Mouse (Mus musculus): Measurements from ENCODE around the gene Cacnb1. TPM values are rescaled to one million over a fixed set of nuclear protein-coding genes. Genes with fewer than 3 reads are reported as not detected.

Cacnb1 gene
- polyA plus RNA-seq, 1 experiment, result 25.6 TPM

- Histone ChIP-seq H3K4me3 (replicated peaks; ENCODE audit: extremely low read depth, low read depth, low read length) (no peak overlapping the region), H3K4me1 (ENCODE audit: control insufficient read depth, insufficient read depth, low read length) (peaks cover 5% of the 10 kb centered on the region; the same call in 1 of the 2 replicates)
- 66% methylated on average over 8 of the region's 8 CpGs for WGBS
- TF ChIP-seq CTCF (IDR thresholded peaks at IDR 0.05; ENCODE audit: insufficient read depth, low read length), result no peak
- TF ChIP-seq POLR2A (IDR thresholded peaks at IDR 0.05; ENCODE audit: borderline replicate concordance, extremely low read depth, low read depth, low read length), result no peak
- DNase-seq, result no peak
Measured at GRCm38 (mm10) chr11:98004161-98004560, 18.7 kb downstream of the Cacnb1 start.

- H3K4me1 ChIP-seq (ENCODE audit: control insufficient read depth, insufficient read depth, low read length), result peaks cover 5% of the 10 kb centered on the region; the same call in 1 of the 2 replicates
- DNase-seq, result no peak
- TF ChIP-seq POLR2A (IDR thresholded peaks at IDR 0.05; ENCODE audit: borderline replicate concordance, extremely low read depth, low read depth, low read length) (no peak), CTCF (IDR thresholded peaks at IDR 0.05; ENCODE audit: insufficient read depth, low read length) (no peak)
- no peak overlapping the region for H3K4me3 ChIP-seq (replicated peaks; ENCODE audit: extremely low read depth, low read depth, low read length)
- WGBS, result 56% methylated on average over 17 of the region's 17 CpGs
Measured at GRCm38 (mm10) chr11:98003171-98003671, 19.6 kb downstream of the Cacnb1 start.

- H3K4me1 ChIP-seq (ENCODE audit: control insufficient read depth, insufficient read depth, low read length), result peaks cover 5% of the 10 kb centered on the region; the same call in 1 of the 2 replicates
- TF ChIP-seq CTCF (IDR thresholded peaks at IDR 0.05; ENCODE audit: insufficient read depth, low read length) (peak; percentile 83), POLR2A (IDR thresholded peaks at IDR 0.05; ENCODE audit: borderline replicate concordance, extremely low read depth, low read depth, low read length) (no peak)
- peak; percentile 77 for DNase-seq
- H3K4me3 ChIP-seq (replicated peaks; ENCODE audit: extremely low read depth, low read depth, low read length), result peak overlapping the region; percentile 52
- 24% methylated on average over 12 of the region's 12 CpGs for WGBS
Measured at GRCm38 (mm10) chr11:98002627-98003026, 20.2 kb downstream of the Cacnb1 start.

- H3K4me3 ChIP-seq (replicated peaks; ENCODE audit: extremely low read depth, low read depth, low read length), result no peak overlapping the region
- TF ChIP-seq CTCF (IDR thresholded peaks at IDR 0.05; ENCODE audit: insufficient read depth, low read length), result no peak
- TF ChIP-seq POLR2A (IDR thresholded peaks at IDR 0.05; ENCODE audit: borderline replicate concordance, extremely low read depth, low read depth, low read length), result no peak
- DNase-seq, result no peak
- H3K4me1 ChIP-seq (ENCODE audit: control insufficient read depth, insufficient read depth, low read length), result peaks cover 5% of the 10 kb centered on the region; the same call in 1 of the 2 replicates
- 71% methylated on average over 6 of the region's 6 CpGs for WGBS
Measured at GRCm38 (mm10) chr11:98001986-98002385, 20.8 kb downstream of the Cacnb1 start.

GRCm38 (mm10) chr11:98001351-98001824, 21.4 kb downstream of the Cacnb1 start:
- WGBS, result 44% methylated on average over 11 of the region's 11 CpGs
- Histone ChIP-seq H3K4me3 (replicated peaks; ENCODE audit: extremely low read depth, low read depth, low read length) (no peak overlapping the region), H3K4me1 (ENCODE audit: control insufficient read depth, insufficient read depth, low read length) (peaks cover 5% of the 10 kb centered on the region; the same call in 1 of the 2 replicates)
- no peak for DNase-seq
- TF ChIP-seq CTCF (IDR thresholded peaks at IDR 0.05; ENCODE audit: insufficient read depth, low read length), result no peak
- TF ChIP-seq POLR2A (IDR thresholded peaks at IDR 0.05; ENCODE audit: borderline replicate concordance, extremely low read depth, low read depth, low read length), result no peak

GRCm38 (mm10) chr11:98000378-98001140, 22.3 kb downstream of the Cacnb1 start:
- H3K4me1 ChIP-seq (ENCODE audit: control insufficient read depth, insufficient read depth, low read length), result peaks cover 5% of the 10 kb centered on the region; the same call in 1 of the 2 replicates
- no peak for DNase-seq
- 22% methylated on average over 7 of the region's 7 CpGs for WGBS
- no peak overlapping the region for H3K4me3 ChIP-seq (replicated peaks; ENCODE audit: extremely low read depth, low read depth, low read length)
- no peak for TF ChIP-seq CTCF (IDR thresholded peaks at IDR 0.05; ENCODE audit: insufficient read depth, low read length)
- TF ChIP-seq POLR2A (IDR thresholded peaks at IDR 0.05; ENCODE audit: borderline replicate concordance, extremely low read depth, low read depth, low read length), result no peak

GRCm38 (mm10) chr11:97999748-98000147, 23.1 kb downstream of the Cacnb1 start:
- no peak for TF ChIP-seq CTCF (IDR thresholded peaks at IDR 0.05; ENCODE audit: insufficient read depth, low read length)
- no peak for TF ChIP-seq POLR2A (IDR thresholded peaks at IDR 0.05; ENCODE audit: borderline replicate concordance, extremely low read depth, low read depth, low read length)
- Histone ChIP-seq H3K4me3 (replicated peaks; ENCODE audit: extremely low read depth, low read depth, low read length) (no peak overlapping the region), H3K4me1 (ENCODE audit: control insufficient read depth, insufficient read depth, low read length) (peaks cover 5% of the 10 kb centered on the region)
- DNase-seq, result no peak
- WGBS, result 40% methylated on average over 5 of the region's 5 CpGs

GRCm38 (mm10) chr11:97998898-97999608, 23.8 kb downstream of the Cacnb1 start:
- peaks cover 7% of the 10 kb centered on the region for H3K4me1 ChIP-seq (ENCODE audit: control insufficient read depth, insufficient read depth, low read length)
- no peak for DNase-seq
- WGBS, result 33% methylated on average over 7 of the region's 7 CpGs
- no peak overlapping the region for H3K4me3 ChIP-seq (replicated peaks; ENCODE audit: extremely low read depth, low read depth, low read length)
- TF ChIP-seq POLR2A (IDR thresholded peaks at IDR 0.05; ENCODE audit: borderline replicate concordance, extremely low read depth, low read depth, low read length) (no peak), CTCF (IDR thresholded peaks at IDR 0.05; ENCODE audit: insufficient read depth, low read length) (no peak)

- TF ChIP-seq CTCF (IDR thresholded peaks at IDR 0.05; ENCODE audit: insufficient read depth, low read length) (no peak), POLR2A (IDR thresholded peaks at IDR 0.05; ENCODE audit: borderline replicate concordance, extremely low read depth, low read depth, low read length) (no peak)
- no peak for DNase-seq
- H3K4me3 ChIP-seq (replicated peaks; ENCODE audit: extremely low read depth, low read depth, low read length), result no peak overlapping the region
- WGBS, result 68% methylated on average over 11 of the region's 11 CpGs
- H3K4me1 ChIP-seq (ENCODE audit: control insufficient read depth, insufficient read depth, low read length), result peaks cover 7% of the 10 kb centered on the region
Measured at GRCm38 (mm10) chr11:97998074-97998793, 24.6 kb downstream of the Cacnb1 start.

Measured in lung, adult 2 months (tissue).